Mouse (Mus musculus) liver, embryonic 14.5 days (tissue): ENCODE results near the gene H2afy.
A peak's percentile ranks its signal among the peaks of the same experiment; 100 is the strongest.

Experiments used
- CTCF ChIP-seq: IDR thresholded peaks from 2 replicates; pipeline ENCODE4 v1.5.1; 2016; ENCODE audit warnings: antibody characterized with exemption, low read depth, control low read depth
- EP300 ChIP-seq: IDR thresholded peaks from 2 replicates; pipeline ENCODE4 v1.6.1; 2016; ENCODE audit warnings: antibody characterized with exemption, low read depth

DNA sequence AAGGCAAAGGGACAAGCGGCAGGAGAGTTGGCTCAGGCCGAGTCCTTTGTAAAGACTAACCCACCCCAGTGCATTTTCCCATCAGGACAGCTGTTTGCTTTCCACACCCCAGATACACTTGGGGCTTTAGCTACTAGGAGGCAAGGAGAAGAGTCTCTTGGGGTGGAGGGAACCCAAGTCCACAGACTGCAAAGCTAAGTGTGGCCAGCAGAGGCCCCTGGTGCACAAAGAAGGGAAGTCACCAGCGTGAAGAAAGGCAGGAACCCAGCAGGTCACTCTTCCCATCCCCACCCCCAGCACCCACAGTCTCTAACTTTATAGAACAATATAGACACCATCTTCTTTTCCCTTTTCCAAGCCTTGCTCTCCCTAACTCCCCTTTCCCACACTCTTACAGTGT lies 9.4 kb upstream of the H2afy start:
- TF ChIP-seq EP300 (no peak), CTCF (peak; percentile 63)
